Mouse (Mus musculus): Measurements from ENCODE around the gene Tmprss11e. TPM values are rescaled to one million over a fixed set of nuclear protein-coding genes. Genes with fewer than 3 reads are reported as not detected.

Tmprss11e gene
- total RNA-seq, 2 experiments from 2014 or later = not detected

Other genes with a start within 250 kb of the Tmprss11e start
- gene Tmprss11g, start 227.2 kb downstream of the Tmprss11e start, total RNA-seq (2021) = not detected
- not detected for gene Tmprss11f, start 113.4 kb downstream of the Tmprss11e start, total RNA-seq (2021)
- not detected for gene Tmprss11b, start 69.5 kb downstream of the Tmprss11e start, total RNA-seq (2021)
- 10 to 100 TPM; 60.8 to 62.9 TPM for gene Ythdc1, start 58.4 kb upstream of the Tmprss11e start, total RNA-seq (2021)
- not detected for gene Ugt2b34, start 161.1 kb upstream of the Tmprss11e start, total RNA-seq (2021)
- not detected for gene Ugt2b1, start 180.7 kb upstream of the Tmprss11e start, total RNA-seq (2021)